Comparison of ENCODE assay signal across 8 mouse cellular contexts in the genomic region with DNA sequence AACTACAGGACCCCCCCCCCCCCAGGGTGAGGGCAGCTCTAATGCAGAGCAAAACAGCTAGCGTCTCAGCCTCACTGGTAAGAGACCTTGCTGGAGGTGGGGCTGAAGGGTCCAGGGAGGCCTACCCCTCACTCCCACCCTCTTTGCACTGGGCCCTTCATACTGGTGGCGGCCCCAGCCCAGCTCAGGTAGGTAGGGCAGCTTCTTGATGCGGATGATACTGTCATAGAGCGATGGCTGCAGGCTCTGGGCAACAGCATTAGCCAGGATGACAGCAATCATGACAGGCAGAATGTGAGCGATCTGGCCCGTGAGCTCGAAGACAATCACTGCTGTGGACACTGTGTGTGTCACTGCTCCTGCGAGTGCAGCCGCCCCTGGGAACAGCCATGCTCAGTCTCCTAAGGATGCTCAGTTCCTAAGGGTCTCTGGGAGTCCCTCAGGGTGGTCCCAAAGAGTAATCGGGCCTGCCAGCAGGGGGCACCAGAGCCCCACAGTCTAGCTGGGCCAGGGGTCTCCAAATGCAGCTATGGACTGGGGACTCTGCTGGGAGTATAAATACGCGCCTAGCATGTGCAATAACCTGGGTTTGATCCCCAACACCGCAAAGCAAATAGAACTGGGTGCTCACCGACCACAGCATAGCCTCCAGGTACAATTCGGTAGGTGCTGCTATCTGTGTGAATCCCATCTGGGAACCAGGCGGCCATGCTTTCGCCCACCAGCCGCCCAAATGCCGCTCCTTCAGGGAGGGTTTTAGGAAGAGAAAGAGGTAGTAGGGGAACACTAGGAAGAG. TPM values are rescaled to one million over a fixed set of nuclear protein-coding genes. Genes with fewer than 3 reads are reported as not detected.
A peak's percentile ranks its signal among the peaks of the same experiment; 100 is the strongest.
DNase-seq lines count a peak whose midpoint lies in the region; ATAC-seq and TF ChIP-seq lines count a peak whose summit lies in the region.

No protein-coding gene starts in this region.

- TF ChIP-seq CTCF in kidney, adult 2 months (conservative IDR thresholded peaks at IDR 0.05; ENCODE audit: insufficient read depth, insufficient read length, low read depth, low read length), result peak; percentile 45
- TF ChIP-seq CTCF in lung, postnatal 0 days (IDR thresholded peaks at IDR 0.05), result peak; percentile 71
- TF ChIP-seq CTCF in testis, adult 2 months (IDR thresholded peaks at IDR 0.05; ENCODE audit: control insufficient read depth, insufficient read depth, insufficient replicate concordance, low read depth, low read length), result peak; percentile 39

- no peak for TF ChIP-seq POLR2A in kidney, adult 2 months (IDR thresholded peaks at IDR 0.05; ENCODE audit: low read depth, low read length)
- no peak for TF ChIP-seq POLR2A in testis, adult 2 months (IDR thresholded peaks at IDR 0.05; ENCODE audit: control insufficient read depth, low read depth, low read length)

- WGBS in kidney, adult 2 months, result 82% methylated on average over 19 of the region's 19 CpGs
- 71% methylated on average over 19 of the region's 19 CpGs for WGBS in forebrain, embryonic 12.5 days
- WGBS in lung, postnatal 0 days, result 76% methylated on average over 19 of the region's 19 CpGs

- H3K4me1 ChIP-seq in kidney, adult 2 months (ENCODE audit: control insufficient read depth, insufficient read depth, low read length), result no peaks in the 10 kb centered on the region
- H3K4me1 ChIP-seq in forebrain, embryonic 12.5 days, result peaks cover 5% of the 10 kb centered on the region
- H3K4me1 ChIP-seq in lung, postnatal 0 days (ENCODE audit: insufficient read depth, low read depth, low read length), result no peaks in the 10 kb centered on the region
- peaks cover 2% of the 10 kb centered on the region for H3K4me1 ChIP-seq in testis, adult 2 months (ENCODE audit: control insufficient read depth, insufficient read depth, low read length)

- peak; percentile 75 for ATAC-seq in forebrain, embryonic 12.5 days (ENCODE audit: low FRiP score)
- ATAC-seq in lung, postnatal 0 days, result peak; percentile 22; the same call in 1 of the 2 replicates

- TF ChIP-seq EP300 in lung, postnatal 0 days (IDR thresholded peaks at IDR 0.05), result no peak

- H3K36me3 ChIP-seq in kidney, adult 2 months (ENCODE audit: control insufficient read depth, insufficient read depth, low read length), result no peaks in the 10 kb centered on the region
- peaks cover 56% of the 10 kb centered on the region for H3K36me3 ChIP-seq in forebrain, embryonic 12.5 days (replicated peaks)
- no peaks in the 10 kb centered on the region for H3K36me3 ChIP-seq in lung, postnatal 0 days (ENCODE audit: insufficient read depth, low read length)
- H3K36me3 ChIP-seq in testis, adult 2 months (ENCODE audit: control insufficient read depth, insufficient read depth, low read length), result no peaks in the 10 kb centered on the region

- H3K4me2 ChIP-seq in forebrain, embryonic 12.5 days, result no peak overlapping the region
- no peak overlapping the region for H3K4me2 ChIP-seq in lung, postnatal 0 days (replicated peaks; ENCODE audit: low read depth, low read length)

- no peak overlapping the region for H3K9ac ChIP-seq in forebrain, embryonic 12.5 days
- H3K9ac ChIP-seq in lung, postnatal 0 days (replicated peaks; ENCODE audit: low read depth), result no peak overlapping the region

- no peaks in the 10 kb centered on the region for H3K27me3 ChIP-seq in kidney, adult 2 months (replicated peaks; ENCODE audit: control insufficient read depth, insufficient read depth, low read length)
- no peaks in the 10 kb centered on the region for H3K27me3 ChIP-seq in forebrain, embryonic 12.5 days
- no peaks in the 10 kb centered on the region for H3K27me3 ChIP-seq in lung, postnatal 0 days (replicated peaks; ENCODE audit: insufficient read depth, low read length)
- H3K27me3 ChIP-seq in testis, adult 2 months (ENCODE audit: control insufficient read depth, insufficient read depth, low read length), result no peaks in the 10 kb centered on the region

- H3K4me3 ChIP-seq in kidney, adult 2 months (ENCODE audit: insufficient read depth, low read depth, low read length), result no peak overlapping the region
- H3K4me3 ChIP-seq in forebrain, embryonic 12.5 days (replicated peaks), result no peak overlapping the region
- no peak overlapping the region for H3K4me3 ChIP-seq in lung, postnatal 0 days (ENCODE audit: low read depth, low read length)
- H3K4me3 ChIP-seq in testis, adult 2 months (ENCODE audit: control insufficient read depth, low read depth, low read length), result no peak overlapping the region

- no peak for DNase-seq in kidney, adult 2 months
- DNase-seq in kidney, postnatal 14 days, result no peak
- peak; percentile 50 for DNase-seq in ZHBTc4 (ENCODE audit: low read depth, low spot score)
- DNase-seq in lung, postnatal 0 days (ENCODE audit: low spot score), result no peak
- DNase-seq in left cerebral cortex, adult 11 months (ENCODE audit: low spot score), result no peak
- DNase-seq in yolk sac, embryonic 10.5 days (ENCODE audit: low spot score), result no peak

- H3K9me3 ChIP-seq in forebrain, embryonic 12.5 days, result no peaks in the 10 kb centered on the region
- no peaks in the 10 kb centered on the region for H3K9me3 ChIP-seq in lung, postnatal 0 days (ENCODE audit: low read length)

- H3K27ac ChIP-seq in kidney, adult 2 months (ENCODE audit: insufficient read depth, low read depth, low read length), result no peak overlapping the region
- H3K27ac ChIP-seq in forebrain, embryonic 12.5 days, result no peak overlapping the region
- no peak overlapping the region for H3K27ac ChIP-seq in lung, postnatal 0 days (ENCODE audit: low read length)
- H3K27ac ChIP-seq in testis, adult 2 months (ENCODE audit: control insufficient read depth, insufficient read depth, low read depth, low read length), result no peak overlapping the region

RNA-seq across cellular contexts. Expression of a gene that starts 8.3 kb away (rescaled TPM):
- 14.0 and 22.4 TPM in 2 replicates for polyA plus RNA-seq in kidney, adult 2 months (2012; rRNA removed)
- polyA plus RNA-seq in forebrain, embryonic 12.5 days (2016; fragmentation: Nextera tagmentation; extraction: Ambion mirVana), result 85.7 and 94.0 TPM in 2 replicates
- 37.5 and 48.2 TPM in 2 replicates for polyA plus RNA-seq in lung, postnatal 0 days (2015; fragmentation: Nextera tagmentation; extraction: Ambion mirVana)
- polyA plus RNA-seq in testis, adult 2 months (2012; rRNA removed), result 10.1 and 11.0 TPM in 2 replicates

RNA-seq across cellular contexts. Expression of a gene that starts 8.4 kb away (rescaled TPM):
- polyA plus RNA-seq in kidney, adult 2 months (2012; rRNA removed), result 21.4 and 33.1 TPM in 2 replicates
- 18.8 and 23.5 TPM in 2 replicates for polyA plus RNA-seq in forebrain, embryonic 12.5 days (2016; fragmentation: Nextera tagmentation; extraction: Ambion mirVana)
- polyA plus RNA-seq in lung, postnatal 0 days (2015; fragmentation: Nextera tagmentation; extraction: Ambion mirVana), result 1.8 and 1.9 TPM in 2 replicates
- 68.6 and 77.2 TPM in 2 replicates for polyA plus RNA-seq in testis, adult 2 months (2012; rRNA removed)

RNA-seq across cellular contexts. Expression of a gene that starts 16.1 kb away (rescaled TPM):
- 3.6 and 4.7 TPM in 2 replicates for polyA plus RNA-seq in kidney, adult 2 months (2012; rRNA removed)
- 21.9 and 25.6 TPM in 2 replicates for polyA plus RNA-seq in forebrain, embryonic 12.5 days (2016; fragmentation: Nextera tagmentation; extraction: Ambion mirVana)
- polyA plus RNA-seq in lung, postnatal 0 days (2015; fragmentation: Nextera tagmentation; extraction: Ambion mirVana), result 8.4 and 8.9 TPM in 2 replicates
- polyA plus RNA-seq in testis, adult 2 months (2012; rRNA removed), result 102 and 116 TPM in 2 replicates

RNA-seq across cellular contexts. Expression of a gene that starts 23.8 kb away (rescaled TPM):
- polyA plus RNA-seq in kidney, adult 2 months (2012; rRNA removed), result 7.2 and 10.7 TPM in 2 replicates
- 2.1 and 2.9 TPM in 2 replicates for polyA plus RNA-seq in forebrain, embryonic 12.5 days (2016; fragmentation: Nextera tagmentation; extraction: Ambion mirVana)
- 1.5 and 1.7 TPM in 2 replicates for polyA plus RNA-seq in lung, postnatal 0 days (2015; fragmentation: Nextera tagmentation; extraction: Ambion mirVana)
- 1.6 and 2.9 TPM in 2 replicates for polyA plus RNA-seq in testis, adult 2 months (2012; rRNA removed)

RNA-seq across cellular contexts. Expression of a gene that starts 25.2 kb away (rescaled TPM):
- 17.1 and 17.7 TPM in 2 replicates for polyA plus RNA-seq in kidney, adult 2 months (2012; rRNA removed)
- polyA plus RNA-seq in forebrain, embryonic 12.5 days (2016; fragmentation: Nextera tagmentation; extraction: Ambion mirVana), result 0.36 and 0.79 TPM in 2 replicates
- polyA plus RNA-seq in lung, postnatal 0 days (2015; fragmentation: Nextera tagmentation; extraction: Ambion mirVana), result 0.54 and 0.81 TPM in 2 replicates
- polyA plus RNA-seq in testis, adult 2 months (2012; rRNA removed), result 0.22 and 0.53 TPM in 2 replicates
